9 mouse cellular contexts compared by ENCODE assay signal in genomic region chr6:87001995-87002394, GRCm38 (mm10). TPM values are rescaled to one million over a fixed set of nuclear protein-coding genes. Genes with fewer than 3 reads are reported as not detected.
A peak's percentile ranks its signal among the peaks of the same experiment; 100 is the strongest.
DNase-seq lines count a peak whose midpoint lies in the region; ATAC-seq and TF ChIP-seq lines count a peak whose summit lies in the region.
"Had no signal": no experiment of that assay in that cellular context is flagged by ENCODE, and none has a peak within 500 bp of the region (broad histone marks: within the 10 kb centered on the region; RNA-seq: fewer than 3 reads in every experiment).

No protein-coding gene starts in this region.

- H3K4me3 ChIP-seq in hindbrain, embryonic 15.5 days: no peak overlapping the region
- H3K4me3 ChIP-seq in hindbrain, embryonic 10.5 days: no peak overlapping the region
- H3K4me3 ChIP-seq in lung, embryonic 14.5 days (ENCODE audit: low read depth, low read length): no peak overlapping the region
- H3K4me3 ChIP-seq in stomach, embryonic 15.5 days (replicated peaks): no peak overlapping the region

- no peaks in the 10 kb centered on the region for H3K4me1 ChIP-seq in hindbrain, embryonic 15.5 days (replicated peaks)
- H3K4me1 ChIP-seq in hindbrain, embryonic 10.5 days (replicated peaks): no peaks in the 10 kb centered on the region
- no peaks in the 10 kb centered on the region for H3K4me1 ChIP-seq in lung, embryonic 14.5 days (ENCODE audit: insufficient read depth)
- 0 out of 2 replicates have a peak, but pooled peaks cover 4% of the 10 kb centered on the region for H3K4me1 ChIP-seq in stomach, embryonic 15.5 days

- ATAC-seq in hindbrain, embryonic 15.5 days (ENCODE audit: low FRiP score, low read depth): no peak
- ATAC-seq in lung, embryonic 14.5 days (ENCODE audit: insufficient read depth): no peak; the same call in 1 of the 2 replicates
- ATAC-seq in stomach, embryonic 15.5 days (ENCODE audit: insufficient read depth, low FRiP score, low read depth): peak; percentile 35; the same call in 1 of the 2 replicates

- 0 out of 2 replicates have a peak overlapping the region, but pooled peaks have one; percentile 31 for H3K27ac ChIP-seq in hindbrain, embryonic 15.5 days (replicated peaks)
- H3K27ac ChIP-seq in hindbrain, embryonic 10.5 days: no peak overlapping the region
- peak overlapping the region; percentile 36; the same call in 1 of the 2 replicates for H3K27ac ChIP-seq in lung, embryonic 14.5 days (ENCODE audit: low read depth)
- no peak overlapping the region for H3K27ac ChIP-seq in stomach, embryonic 15.5 days

- no peak for TF ChIP-seq CTCF in lung, embryonic 14.5 days (IDR thresholded peaks at IDR 0.05; ENCODE audit: low read depth)

- no peak overlapping the region for H3K9ac ChIP-seq in hindbrain, embryonic 15.5 days
- H3K9ac ChIP-seq in lung, embryonic 14.5 days: no peak overlapping the region
- H3K9ac ChIP-seq in stomach, embryonic 15.5 days: no peak overlapping the region

- no peak for DNase-seq in hindbrain, embryonic 10.5 days (ENCODE audit: low spot score)
- no peak for DNase-seq in lung, embryonic 14.5 days
- DNase-seq in lung, adult 18-20 months: no peak
- peak; percentile 37 to 52 for DNase-seq in kidney, postnatal 25 days
- no peak for DNase-seq in adrenal gland, adult (ENCODE audit: inconsistent age in 2 of 2, low spot score in 1 of 2)
- DNase-seq in left cerebral cortex, adult 8-10 months (ENCODE audit: low spot score in 2 of 2): no peak

- no peaks in the 10 kb centered on the region for H3K27me3 ChIP-seq in hindbrain, embryonic 15.5 days
- no peaks in the 10 kb centered on the region for H3K27me3 ChIP-seq in hindbrain, embryonic 10.5 days (ENCODE audit: insufficient read depth, poor library complexity, severe bottlenecking)
- no peaks in the 10 kb centered on the region for H3K27me3 ChIP-seq in lung, embryonic 14.5 days (ENCODE audit: insufficient read depth, low read length)
- no peaks in the 10 kb centered on the region for H3K27me3 ChIP-seq in stomach, embryonic 15.5 days (replicated peaks)
- H3K27me3 ChIP-seq: Patski had no signal

- no peaks in the 10 kb centered on the region for H3K9me3 ChIP-seq in hindbrain, embryonic 15.5 days
- no peaks in the 10 kb centered on the region for H3K9me3 ChIP-seq in hindbrain, embryonic 10.5 days
- no peaks in the 10 kb centered on the region for H3K9me3 ChIP-seq in lung, embryonic 14.5 days (ENCODE audit: low read depth, low read length)
- no peaks in the 10 kb centered on the region for H3K9me3 ChIP-seq in stomach, embryonic 15.5 days

- 95% methylated on average over 6 of the region's 6 CpGs for WGBS in hindbrain, embryonic 15.5 days
- 89% methylated on average over 6 of the region's 6 CpGs for WGBS in hindbrain, embryonic 10.5 days
- WGBS in lung, embryonic 14.5 days: 79% methylated on average over 6 of the region's 6 CpGs
- 82% methylated on average over 6 of the region's 6 CpGs for WGBS in stomach, embryonic 15.5 days

- H3K36me3 ChIP-seq in hindbrain, embryonic 15.5 days: peaks cover 9% of the 10 kb centered on the region; the same call in 1 of the 2 replicates
- H3K36me3 ChIP-seq in hindbrain, embryonic 10.5 days: peaks cover 16% of the 10 kb centered on the region
- H3K36me3 ChIP-seq in lung, embryonic 14.5 days (ENCODE audit: insufficient read depth): peaks cover 16% of the 10 kb centered on the region
- H3K36me3 ChIP-seq in stomach, embryonic 15.5 days: peaks cover 11% of the 10 kb centered on the region

- no peak overlapping the region for H3K4me2 ChIP-seq in hindbrain, embryonic 15.5 days
- no peak overlapping the region for H3K4me2 ChIP-seq in lung, embryonic 14.5 days
- no peak overlapping the region for H3K4me2 ChIP-seq in stomach, embryonic 15.5 days

RNA-seq across cellular contexts. Expression of gene Nfu1, which starts 7.0 kb away (rescaled TPM):
- 138 and 141 TPM in 2 replicates for polyA plus RNA-seq in hindbrain, embryonic 15.5 days (2015; fragmentation: Nextera tagmentation; extraction: Ambion mirVana)
- polyA plus RNA-seq in hindbrain, embryonic 10.5 days (2016; fragmentation: Nextera tagmentation; extraction: Ambion mirVana): 90.6 and 104 TPM in 2 replicates
- polyA plus RNA-seq in lung, embryonic 14.5 days (2014; fragmentation: Nextera tagmentation; extraction: Ambion mirVana): 88.4 and 90.5 TPM in 2 replicates
- 93.0 and 97.9 TPM in 2 replicates for polyA plus RNA-seq in stomach, embryonic 15.5 days (2015; fragmentation: Nextera tagmentation; extraction: Ambion mirVana)
- 10 to 100 TPM; 59.1 to 74.9 (median 67.6) TPM for total RNA-seq in left cerebral cortex, adult 8-10 months (2022)

RNA-seq across cellular contexts. Expression of gene Gfpt1, which starts 40.7 kb away (rescaled TPM):
- 20.2 and 20.5 TPM in 2 replicates for polyA plus RNA-seq in hindbrain, embryonic 15.5 days (2015; fragmentation: Nextera tagmentation; extraction: Ambion mirVana)
- 11.4 and 15.0 TPM in 2 replicates for polyA plus RNA-seq in hindbrain, embryonic 10.5 days (2016; fragmentation: Nextera tagmentation; extraction: Ambion mirVana)
- polyA plus RNA-seq in lung, embryonic 14.5 days (2014; fragmentation: Nextera tagmentation; extraction: Ambion mirVana): 22.1 and 25.7 TPM in 2 replicates
- polyA plus RNA-seq in stomach, embryonic 15.5 days (2015; fragmentation: Nextera tagmentation; extraction: Ambion mirVana): 24.8 and 27.8 TPM in 2 replicates
- total RNA-seq in left cerebral cortex, adult 8-10 months (2022): 10 to 100 TPM; 45.1 to 59.7 (median 50.4) TPM

Comparison
In these comparisons a context has a peak if more than half of its experiments do, and no peak if none do; other contexts are left out.
1. H3K27ac ChIP-seq: peak in hindbrain, embryonic 15.5 days (single experiment) and lung, embryonic 14.5 days (single experiment); none in hindbrain, embryonic 10.5 days (single experiment) and stomach, embryonic 15.5 days (single experiment).
2. DNase-seq: peak in kidney, postnatal 25 days (2 of 2); none in hindbrain, embryonic 10.5 days (single experiment), lung, embryonic 14.5 days (single experiment), lung, adult 18-20 months (0 of 2), adrenal gland, adult (0 of 2) and left cerebral cortex, adult 8-10 months (0 of 2).